Mouse (Mus musculus) heart, embryonic 14.5 days (tissue): ENCODE data around the gene Matn4. TPM values are rescaled to one million over a fixed set of nuclear protein-coding genes. Genes with fewer than 3 reads are reported as not detected.
"Not testable (repeated sequence)": the region's sequence is repeated elsewhere in the genome, so short reads cannot be mapped to it uniquely, and the experiment has no call there.

Source experiments
- ATAC-seq: fragments of 200-750 bp; cut with Nextera tagmentation; 2 replicates; pipeline ENCODE4 v1.8.0; 2017; ENCODE audit warnings: low read depth, moderate TSS enrichment; ENCODE audit not compliant: insufficient number of reproducible peaks, insufficient read depth, low FRiP score
- H3K27ac ChIP-seq, 2 experiments: fragments of 200-500 bp in 1 of 2; fragments of 300-500 bp in 1 of 2; sonication (generic) in 1 of 2; replicated peaks in 1 of 2; 2 replicates each; pipeline ENCODE4 v1.5.1; 2012 to 2014; ENCODE audit warnings: low read depth in 2 of 2, low read length in 2 of 2, control low read depth in 1 of 2, mild to moderate bottlenecking in 1 of 2, mixed read lengths in 1 of 2; ENCODE audit not compliant: control insufficient read depth in 1 of 2, insufficient read depth in 1 of 2
- H3K27me3 ChIP-seq: fragments of 300-500 bp; sonication (generic); 2 replicates; pipeline ENCODE4 v1.6.1; 2014; ENCODE audit warnings: mild to moderate bottlenecking, low read length, control low read depth; ENCODE audit not compliant: control insufficient read depth, insufficient read depth
- H3K36me3 ChIP-seq: fragments of 300-500 bp; sonication (generic); 2 replicates; pipeline ENCODE4 v1.6.1; 2014; ENCODE audit warnings: mild to moderate bottlenecking, control low read depth, low read length, mixed read lengths; ENCODE audit not compliant: control insufficient read depth, insufficient read depth
- H3K4me1 ChIP-seq, 2 experiments: fragments of 200-500 bp in 1 of 2; fragments of 300-500 bp in 1 of 2; sonication (generic) in 1 of 2; 2 replicates each; pipeline ENCODE4 v1.6.1; 2012 to 2014; ENCODE audit warnings: low read length in 2 of 2, control low read depth in 1 of 2, mixed read lengths in 1 of 2; ENCODE audit not compliant: control insufficient read depth in 2 of 2, insufficient read depth in 2 of 2
- H3K4me2 ChIP-seq: fragments of 300-500 bp; sonication (generic); 2 replicates; pipeline ENCODE4 v1.6.1; 2014; ENCODE audit warnings: mild to moderate bottlenecking, low read length
- H3K4me3 ChIP-seq, 2 experiments: fragments of 200-500 bp in 1 of 2; fragments of 300-500 bp in 1 of 2; sonication (generic) in 1 of 2; 2 replicates each; pipeline ENCODE4 v1.5.1; 2012 to 2014; ENCODE audit warnings: low read length in 2 of 2, mild to moderate bottlenecking in 2 of 2, control low read depth in 1 of 2, low read depth in 1 of 2, moderate library complexity in 1 of 2; ENCODE audit not compliant: control insufficient read depth in 1 of 2, insufficient read depth in 1 of 2
- H3K9ac ChIP-seq: fragments of 300-500 bp; sonication (generic); 2 replicates; pipeline ENCODE4 v1.6.1; 2014; ENCODE audit warnings: mild to moderate bottlenecking, low read length
- H3K9me3 ChIP-seq: fragments of 300-500 bp; sonication (generic); 2 replicates; pipeline ENCODE4 v1.6.1; 2016; ENCODE audit warnings: low read length, control low read depth; ENCODE audit not compliant: control insufficient read depth
- WGBS: fragments of 180-500 bp; shearing (Covaris S2); extraction: QIAGEN DNeasy Blood & Tissue Kit; methylation state at CpG from one replicate; pipeline ENCODE4 v1.1.7; 2014; 5-methylcytosine and 5-hydroxymethylcytosine counted together
- microRNA-seq: library from miRNA; unstranded; fragments of <30 nt; microRNA quantifications from one replicate; pipeline ENCODE4, GENCODE M21; 2016
- polyA plus RNA-seq: library from polyadenylated mRNA; unstranded; fragments of >200 nt; fragmentation: Nextera tagmentation; extraction: Ambion mirVana; gene quantifications from 2 replicates; pipeline ENCODE4 v1.2.1, GENCODE M21; 2014

Gene Matn4
- polyA plus RNA-seq, 1 experiment from 2014 or later: 0.97 TPM

- Histone ChIP-seq H3K9me3 (no peaks in the 10 kb centered on the region), H3K4me1 (no peaks in the 10 kb centered on the region), H3K36me3 (no peaks in the 10 kb centered on the region), H3K9ac (no peak overlapping the region), H3K4me2 (no peak overlapping the region), H3K4me3 (no peak overlapping the region), H3K27ac (no peak overlapping the region), H3K27me3 (no peaks in the 10 kb centered on the region)
- 55% methylated on average over 3 of the region's 3 CpGs for WGBS
- peak; percentile 64; the same call in 1 of the 2 replicates for ATAC-seq
These were observed 52.3 kb downstream of the Matn4 start for GRCm38 (mm10) chr2:164352697-164353096.

GRCm38 (mm10) chr2:164348980-164349379, 56.0 kb downstream of the Matn4 start:
- H3K36me3 ChIP-seq: no peaks in the 10 kb centered on the region
- WGBS: 88% methylated on average over 3 of the region's 3 CpGs
- H3K4me2 ChIP-seq: no peak overlapping the region
- no peaks in the 10 kb centered on the region for H3K9me3 ChIP-seq
- no peak overlapping the region for H3K4me3 ChIP-seq
- H3K27me3 ChIP-seq: no peaks in the 10 kb centered on the region
- no peak overlapping the region for H3K9ac ChIP-seq
- no peak for ATAC-seq
- H3K27ac ChIP-seq: no peak overlapping the region
- H3K4me1 ChIP-seq: no peaks in the 10 kb centered on the region

GRCm38 (mm10) chr2:164347697-164348096, 57.3 kb downstream of the Matn4 start:
- H3K9ac ChIP-seq, H3K4me1 ChIP-seq, H3K4me3 ChIP-seq, ATAC-seq, H3K36me3 ChIP-seq, H3K27me3 ChIP-seq, H3K27ac ChIP-seq, H3K4me2 ChIP-seq, H3K9me3 ChIP-seq: not testable (repeated sequence)

DNA sequence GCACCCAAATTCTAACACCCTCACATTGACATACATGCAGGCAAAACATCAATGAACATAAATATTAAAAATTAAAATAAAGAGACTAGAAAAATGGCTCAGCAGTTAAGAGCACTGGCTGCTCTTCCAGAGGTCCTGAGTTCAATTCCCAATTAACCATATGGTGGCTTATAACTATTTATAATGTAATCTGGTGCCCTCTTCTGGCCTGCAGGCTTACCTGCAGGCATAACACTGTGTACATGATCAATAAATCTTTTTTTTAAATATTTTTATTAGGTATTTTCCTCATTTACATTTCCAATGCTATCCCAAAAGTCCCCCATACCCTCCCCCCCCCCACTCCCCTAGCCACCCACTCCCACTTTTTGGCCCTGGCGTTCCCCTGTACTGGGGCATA, 61.2 kb downstream of the Matn4 start:
- not testable (repeated sequence) for H3K9ac ChIP-seq, H3K4me3 ChIP-seq, H3K27me3 ChIP-seq, H3K27ac ChIP-seq, H3K9me3 ChIP-seq, H3K4me2 ChIP-seq, H3K36me3 ChIP-seq, H3K4me1 ChIP-seq, ATAC-seq
- WGBS: 64% methylated on average over 1 of the region's 1 CpGs

Small RNAs within 50 kb of the gene (microRNA-seq; reads per million reads assigned to microRNA genes)
- not detected for gene Mir7678

Other genes starting within 250 kb of the Matn4 start
- gene Kcns1, start 234.0 kb downstream of the Matn4 start, polyA plus RNA-seq: 0.22 and 0.28 TPM in 2 replicates
- gene Wfdc5, start 222.4 kb downstream of the Matn4 start, polyA plus RNA-seq: not detected in 2 replicates
- not detected in 2 replicates for gene Wfdc12, start 214.6 kb downstream of the Matn4 start, polyA plus RNA-seq
- not detected in 2 replicates for gene Wfdc15a, start 205.0 kb downstream of the Matn4 start, polyA plus RNA-seq
- gene Wfdc15b, start 183.5 kb downstream of the Matn4 start, polyA plus RNA-seq: not detected in 2 replicates
- gene Svs2, start 166.7 kb downstream of the Matn4 start, polyA plus RNA-seq: not detected in 2 replicates
- not detected in 2 replicates for gene Svs3b, start 148.5 kb downstream of the Matn4 start, polyA plus RNA-seq
- gene Svs4, start 126.7 kb downstream of the Matn4 start, polyA plus RNA-seq: not detected in 2 replicates
- gene Svs3a, start 115.9 kb downstream of the Matn4 start, polyA plus RNA-seq: not detected in 2 replicates
- gene Svs6, start 88.4 kb downstream of the Matn4 start, polyA plus RNA-seq: not detected in 2 replicates
- not detected in 2 replicates for gene Svs5, start 72.4 kb downstream of the Matn4 start, polyA plus RNA-seq
- 0.63 and 1.3 TPM in 2 replicates for gene Slpi, start 16.1 kb downstream of the Matn4 start, polyA plus RNA-seq
- gene Rbpjl, start 2.0 kb downstream of the Matn4 start, polyA plus RNA-seq: 0.05 and 0.08 TPM in 2 replicates
- gene Sdc4, start 38.7 kb upstream of the Matn4 start, polyA plus RNA-seq: 33.5 and 40.1 TPM in 2 replicates
- gene Sys1, start 51.8 kb upstream of the Matn4 start, polyA plus RNA-seq: 45.7 and 47.6 TPM in 2 replicates
- 8.0 and 16.3 TPM in 2 replicates for gene Gm20458, start 55.8 kb upstream of the Matn4 start, polyA plus RNA-seq
- gene Trp53tg5, start 68.6 kb upstream of the Matn4 start, polyA plus RNA-seq: not detected in 2 replicates
- 13.1 and 21.3 TPM in 2 replicates for gene Dbndd2, start 80.9 kb upstream of the Matn4 start, polyA plus RNA-seq
- 58.8 and 64.3 TPM in 2 replicates for gene Pigt, start 92.4 kb upstream of the Matn4 start, polyA plus RNA-seq
- gene Wfdc2, start 157.3 kb upstream of the Matn4 start, polyA plus RNA-seq: 1.3 and 6.2 TPM in 2 replicates
- gene Spint3, start 168.3 kb upstream of the Matn4 start, polyA plus RNA-seq: not detected in 2 replicates
- 0.35 and 0.43 TPM in 2 replicates for gene Wfdc6a, start 180.3 kb upstream of the Matn4 start, polyA plus RNA-seq
- not detected in 2 replicates for gene Eppin, start 188.4 kb upstream of the Matn4 start, polyA plus RNA-seq
- gene Wfdc6b, start 208.4 kb upstream of the Matn4 start, polyA plus RNA-seq: not detected in 2 replicates
- not detected in 2 replicates for gene Wfdc8, start 208.5 kb upstream of the Matn4 start, polyA plus RNA-seq
- gene Wfdc16, start 233.6 kb upstream of the Matn4 start, polyA plus RNA-seq: not detected in 2 replicates